Mouse (Mus musculus) midbrain, embryonic 16.5 days (tissue): ENCODE data around the gene Hist1h3g. TPM values are rescaled to one million over a fixed set of nuclear protein-coding genes. Genes with fewer than 3 reads are reported as not detected.

Source experiments
- microRNA-seq: library from miRNA; unstranded; fragments of <30 nt; microRNA quantifications from one replicate; pipeline ENCODE4, GENCODE M21; 2017
- polyA plus RNA-seq: library from polyadenylated mRNA; unstranded; fragments of >200 nt; fragmentation: Nextera tagmentation; extraction: Ambion mirVana; gene quantifications from 2 replicates; pipeline ENCODE4 v1.2.1, GENCODE M21; 2015

Hist1h3g gene
- polyA plus RNA-seq, 1 experiment from 2014 or later = not detected

Small RNAs within 50 kb of the gene (microRNA-seq; reads per million reads assigned to microRNA genes)
- gene Gm44297 (not detected), gene Gm44359 (not detected), gene Gm44394 (not detected), gene n-TStga1 (0.69 reads per million)

Other genes starting within 250 kb of the Hist1h3g start
- gene Zfp322a, start 166.2 kb upstream of the Hist1h3g start, polyA plus RNA-seq = 55.5 and 57.4 TPM in 2 replicates
- 9.1 and 11.0 TPM in 2 replicates for gene Abt1, start 111.6 kb upstream of the Hist1h3g start, polyA plus RNA-seq
- 0.10 and 0.31 TPM in 2 replicates for gene Btn1a1, start 69.5 kb upstream of the Hist1h3g start, polyA plus RNA-seq
- gene Btn2a2, start 46.6 kb upstream of the Hist1h3g start, polyA plus RNA-seq = 0.15 TPM in 1 of 2 replicates, not detected in the other
- gene Hist1h4h, start 4.4 kb upstream of the Hist1h3g start, polyA plus RNA-seq = 1.5 and 3.0 TPM in 2 replicates
- not detected in 2 replicates for gene Hist1h2af, start 1.5 kb upstream of the Hist1h3g start, polyA plus RNA-seq
- gene Hist1h2bh, start 8.0 kb downstream of the Hist1h3g start, polyA plus RNA-seq = 0.27 TPM in 1 of 2 replicates, not detected in the other
- gene Hist1h3f, start 8.6 kb downstream of the Hist1h3g start, polyA plus RNA-seq = not detected in 2 replicates
- gene Hist1h4f, start 16.2 kb downstream of the Hist1h3g start, polyA plus RNA-seq = not detected in 2 replicates
- 0.07 TPM in 1 of 2 replicates, not detected in the other for gene Hist1h1d, start 17.8 kb downstream of the Hist1h3g start, polyA plus RNA-seq
- gene Hist1h3e, start 26.9 kb downstream of the Hist1h3g start, polyA plus RNA-seq = 1.0 and 1.4 TPM in 2 replicates
- 7.7 and 11.6 TPM in 2 replicates for gene Hist1h2ae, start 35.8 kb downstream of the Hist1h3g start, polyA plus RNA-seq
- 0.36 and 0.86 TPM in 2 replicates for gene Hist1h2bg, start 36.0 kb downstream of the Hist1h3g start, polyA plus RNA-seq
- gene Hist1h2bf, start 38.8 kb downstream of the Hist1h3g start, polyA plus RNA-seq = not detected in 2 replicates
- not detected in 2 replicates for gene Hist1h2ad, start 39.0 kb downstream of the Hist1h3g start, polyA plus RNA-seq
- gene Hist1h3d, start 40.3 kb downstream of the Hist1h3g start, polyA plus RNA-seq = 0.53 and 0.60 TPM in 2 replicates
- 21.8 and 27.6 TPM in 2 replicates for gene Hist1h4d, start 46.2 kb downstream of the Hist1h3g start, polyA plus RNA-seq
- 1.0 and 1.4 TPM in 2 replicates for gene Hist1h2be, start 85.7 kb downstream of the Hist1h3g start, polyA plus RNA-seq
- gene Hist1h1e, start 87.1 kb downstream of the Hist1h3g start, polyA plus RNA-seq = 3.3 and 4.4 TPM in 2 replicates
- 0.23 and 0.32 TPM in 2 replicates for gene Hist1h2ac, start 148.5 kb downstream of the Hist1h3g start, polyA plus RNA-seq
- gene Hist1h2bc, start 148.8 kb downstream of the Hist1h3g start, polyA plus RNA-seq = 14.9 and 17.1 TPM in 2 replicates
- gene Hist1h1t, start 160.4 kb downstream of the Hist1h3g start, polyA plus RNA-seq = not detected in 2 replicates
- 1.8 and 3.2 TPM in 2 replicates for gene Hist1h4c, start 163.0 kb downstream of the Hist1h3g start, polyA plus RNA-seq
- gene Hfe, start 175.4 kb downstream of the Hist1h3g start, polyA plus RNA-seq = 2.8 and 3.8 TPM in 2 replicates
- 7.1 and 8.7 TPM in 2 replicates for gene Hist1h1c, start 203.4 kb downstream of the Hist1h3g start, polyA plus RNA-seq
- 0.76 TPM in 1 of 2 replicates, not detected in the other for gene Hist1h3c, start 210.2 kb downstream of the Hist1h3g start, polyA plus RNA-seq
- gene Hist1h2bb, start 211.3 kb downstream of the Hist1h3g start, polyA plus RNA-seq = not detected in 2 replicates
- 1.1 and 6.2 TPM in 2 replicates for gene Hist1h2ab, start 215.7 kb downstream of the Hist1h3g start, polyA plus RNA-seq
- gene Hist1h3b, start 216.8 kb downstream of the Hist1h3g start, polyA plus RNA-seq = 0.89 and 1.1 TPM in 2 replicates
- 0.98 and 1.8 TPM in 2 replicates for gene Hist1h4b, start 221.6 kb downstream of the Hist1h3g start, polyA plus RNA-seq
- gene Hist1h4a, start 225.8 kb downstream of the Hist1h3g start, polyA plus RNA-seq = 0.47 and 0.72 TPM in 2 replicates
- 0.40 and 0.68 TPM in 2 replicates for gene Hist1h3a, start 227.0 kb downstream of the Hist1h3g start, polyA plus RNA-seq
- 0.30 TPM in 1 of 2 replicates, not detected in the other for gene Hist1h1a, start 228.2 kb downstream of the Hist1h3g start, polyA plus RNA-seq
- gene Trim38, start 234.5 kb downstream of the Hist1h3g start, polyA plus RNA-seq = not detected in 2 replicates